Comparison of ENCODE assay signal across 7 mouse cellular contexts in the genomic region with DNA sequence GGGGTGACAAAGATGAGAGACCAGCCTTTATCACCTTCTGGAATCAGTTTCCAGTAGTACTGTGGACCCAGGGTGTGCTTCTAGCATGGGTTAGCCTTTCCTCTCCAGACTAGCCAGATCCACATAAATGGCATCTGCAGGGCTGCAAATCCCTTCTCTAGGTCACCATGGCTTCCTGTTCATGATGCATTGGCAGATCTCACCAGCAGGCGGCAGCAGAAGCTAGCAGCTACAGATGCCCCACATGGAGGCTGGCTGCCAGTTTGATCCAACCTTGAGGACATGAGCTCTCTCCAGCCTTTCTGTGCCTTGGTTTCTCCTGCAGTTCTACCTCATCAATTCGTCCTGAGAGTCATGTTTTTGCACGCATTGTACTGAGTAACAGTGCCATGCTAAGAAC. TPM values are rescaled to one million over a fixed set of nuclear protein-coding genes. Genes with fewer than 3 reads are reported as not detected.
DNase-seq lines count a peak whose midpoint lies in the region; TF ChIP-seq lines count a peak whose summit lies in the region.

No protein-coding gene starts in this region.

- peak; percentile 47; the same call in 1 of the 2 replicates for TF ChIP-seq CTCF in spleen, adult 2 months (IDR thresholded peaks at IDR 0.05; ENCODE audit: extremely low read depth, insufficient read depth, insufficient read length, insufficient replicate concordance)

- H3K36me3 ChIP-seq in spleen, adult 2 months (ENCODE audit: control insufficient read depth, insufficient read depth, low read length), result no peaks in the 10 kb centered on the region

- no peak for TF ChIP-seq POLR2A in spleen, adult 2 months (IDR thresholded peaks at IDR 0.05; ENCODE audit: low read depth, low read length)

- no peaks in the 10 kb centered on the region for H3K27me3 ChIP-seq in spleen, adult 2 months (ENCODE audit: control insufficient read depth, insufficient read depth, low read length)

- intact Hi-C loops in heart, postnatal 14 days (cut with DNase I), result loop anchor here (2.0 kb wide), 1 partner anchor 130 kb away; no protein-coding TSS in a partner anchor

- peak; percentile 77 for DNase-seq in ES-CJ7 (ENCODE audit: low read depth, low spot score)
- peak; percentile 67 to 74 for DNase-seq in adrenal gland, adult 18-20 months (ENCODE audit: low spot score in 2 of 2)
- peak; percentile 84 for DNase-seq in embryo, embryonic 10.5 days (ENCODE audit: low spot score)
- peak; percentile 65 to 80 for DNase-seq in heart, postnatal 14 days
- DNase-seq in layer of hippocampus, postnatal 10 days (ENCODE audit: low spot score in 2 of 2), result peak; percentile 81 to 85
- peak; percentile 79 for DNase-seq in lung, postnatal 14 days
- DNase-seq in spleen, adult 2 months (ENCODE audit: low read depth in 1 of 2, low spot score in 2 of 2), result peak in 1 of 2 experiments; percentile 37

- WGBS in spleen, adult 2 months, result 51% methylated on average over 3 of the region's 3 CpGs

- H3K4me3 ChIP-seq in spleen, adult 2 months (ENCODE audit: extremely low read depth, insufficient read depth, insufficient read length), result no peak overlapping the region

- H3K4me1 ChIP-seq in spleen, adult 2 months (ENCODE audit: control insufficient read depth, insufficient read depth, insufficient read length), result no peaks in the 10 kb centered on the region

- H3K27ac ChIP-seq in spleen, adult 2 months (ENCODE audit: insufficient read depth, low read length), result no peak overlapping the region

RNA-seq across cellular contexts. Expression of a gene that starts 13.6 kb away (rescaled TPM):
- 1 to 10 TPM; 5.4 to 6.3 TPM for total RNA-seq in adrenal gland, adult 18-20 months (2021)
- 1 to 10 TPM; 7.6 to 8.2 TPM for total RNA-seq in heart, postnatal 14 days (2021)
- total RNA-seq in layer of hippocampus, postnatal 10 days (2021), result 1 to 10 TPM; 7.4 to 7.8 TPM
- 0.72 and 1.7 TPM in 2 replicates for polyA plus RNA-seq in spleen, adult 2 months (2012; rRNA removed)
